Mouse (Mus musculus) hindbrain, embryonic 10.5 days (tissue): ENCODE results near the gene Arhgap19. TPM values are rescaled to one million over a fixed set of nuclear protein-coding genes. Genes with fewer than 3 reads are reported as not detected.

ENCODE experiments used
- DNase-seq: peaks from one replicate; pipeline ENCODE4 v3.0.0-alpha.2; 2017; ENCODE audit warnings: low spot score
- H3K27ac ChIP-seq: fragments of 300-500 bp; sonication (generic); 2 replicates; pipeline ENCODE4 v1.5.1; 2016; ENCODE audit warnings: mild to moderate bottlenecking, moderate library complexity
- H3K27me3 ChIP-seq: fragments of 300-500 bp; sonication (generic); 2 replicates; pipeline ENCODE4 v1.6.1; 2016; ENCODE audit warnings: mild to moderate bottlenecking; ENCODE audit not compliant: poor library complexity, insufficient read depth, severe bottlenecking
- H3K36me3 ChIP-seq: fragments of 300-500 bp; sonication (generic); 2 replicates; pipeline ENCODE4 v1.6.1; 2016; ENCODE audit warnings: mild to moderate bottlenecking, moderate library complexity
- H3K4me1 ChIP-seq: fragments of 300-500 bp; sonication (generic); replicated peaks from 2 replicates; pipeline ENCODE4 v1.6.1; 2016; ENCODE audit warnings: mild to moderate bottlenecking
- H3K4me3 ChIP-seq: fragments of 300-500 bp; sonication (generic); 2 replicates; pipeline ENCODE4 v1.5.1; 2016; ENCODE audit warnings: mild to moderate bottlenecking, moderate library complexity
- H3K9me3 ChIP-seq: fragments of 300-500 bp; sonication (generic); 2 replicates; pipeline ENCODE4 v1.6.1; 2016; ENCODE audit warnings: mild to moderate bottlenecking, moderate library complexity
- WGBS: fragments of 180-500 bp; shearing (Covaris S2); methylation state at CpG from one replicate; pipeline ENCODE4 v1.1.7; 2016; 5-methylcytosine and 5-hydroxymethylcytosine counted together
- polyA plus RNA-seq: library from polyadenylated mRNA; unstranded; fragments of >200 nt; fragmentation: Nextera tagmentation; extraction: Ambion mirVana; gene quantifications from 2 replicates; pipeline ENCODE4 v1.2.1, GENCODE M21; 2016

Gene Arhgap19
- polyA plus RNA-seq, 1 experiment from 2014 or later, result 27.9 TPM

GRCm38 (mm10) chr19:41791384-41791783, 10.5 kb downstream of the Arhgap19 start:
- no peak for DNase-seq
- H3K27me3 ChIP-seq, result no peaks in the 10 kb centered on the region
- WGBS, result 95% methylated on average over 2 of the region's 2 CpGs
- H3K27ac ChIP-seq, result no peak overlapping the region
- no peak overlapping the region for H3K4me3 ChIP-seq
- H3K4me1 ChIP-seq, result 0 out of 2 replicates have a peak, but pooled peaks cover 5% of the 10 kb centered on the region
- no peaks in the 10 kb centered on the region for H3K9me3 ChIP-seq
- peaks cover 46% of the 10 kb centered on the region for H3K36me3 ChIP-seq

DNA sequence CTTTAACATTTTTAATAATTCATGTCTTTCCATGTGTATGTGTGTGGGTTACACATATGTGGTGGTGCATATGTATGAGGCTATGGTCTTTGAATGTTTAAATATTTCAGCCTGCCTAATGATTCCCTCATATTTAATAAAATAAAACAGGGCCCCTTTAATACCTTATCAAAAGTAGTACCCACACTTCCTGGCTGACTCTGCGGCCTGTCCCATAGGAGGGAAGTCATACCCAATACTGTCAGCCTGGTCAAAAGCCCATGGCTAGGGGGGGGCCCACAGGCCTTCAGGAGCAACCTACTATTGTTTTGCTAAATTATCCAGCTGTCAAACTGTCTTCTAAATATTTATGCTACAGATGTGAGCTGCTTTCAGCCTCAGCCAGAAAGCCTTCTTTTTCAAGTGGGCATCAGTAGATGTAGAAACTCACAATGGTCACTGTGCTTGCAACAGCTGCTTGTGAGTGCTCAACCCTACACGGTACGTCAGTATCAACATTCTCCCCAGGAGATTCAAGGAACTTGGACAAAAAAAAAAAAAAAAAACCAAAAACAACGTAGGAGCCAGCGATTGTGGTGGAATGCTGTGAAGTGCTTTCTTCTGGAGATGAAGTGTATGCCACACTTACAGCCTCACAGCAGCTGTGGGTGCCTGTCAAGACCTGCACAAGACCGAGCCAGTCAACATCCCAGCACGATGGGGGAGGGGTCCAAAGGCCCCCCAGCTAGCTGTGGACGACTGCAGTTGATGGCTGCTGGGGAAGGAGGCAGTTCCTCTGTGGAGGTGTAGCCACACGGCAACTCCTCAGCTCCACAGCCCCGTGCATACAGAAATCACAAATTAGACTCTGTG, 12.5 kb downstream of the Arhgap19 start:
- Histone ChIP-seq H3K36me3 (peaks cover 64% of the 10 kb centered on the region), H3K4me3 (no peak overlapping the region), H3K9me3 (no peaks in the 10 kb centered on the region), H3K27ac (no peak overlapping the region), H3K27me3 (no peaks in the 10 kb centered on the region), H3K4me1 (0 out of 2 replicates have a peak, but pooled peaks cover 2% of the 10 kb centered on the region)
- 76% methylated on average over 10 of the region's 10 CpGs for WGBS
- DNase-seq, result no peak

DNA sequence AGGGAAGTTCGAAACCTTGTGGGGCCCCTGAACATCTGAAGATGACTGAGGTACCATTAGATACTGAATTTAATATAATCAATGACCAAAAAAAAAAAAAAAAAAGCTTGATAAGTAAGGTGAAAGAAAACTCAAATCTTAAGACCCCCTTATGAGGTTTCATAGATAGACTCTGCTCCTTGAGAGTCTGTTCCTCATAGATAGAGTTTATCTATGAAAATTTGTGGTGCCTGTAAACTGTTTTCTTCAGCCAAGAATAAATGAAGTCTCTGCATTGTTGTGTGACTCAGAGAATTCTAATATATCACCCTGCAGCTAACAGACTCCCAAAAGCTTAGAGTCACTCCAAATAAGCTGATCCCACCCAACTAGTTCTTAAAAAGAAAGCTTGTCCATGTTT, 15.0 kb downstream of the Arhgap19 start:
- Histone ChIP-seq H3K4me3 (no peak overlapping the region), H3K4me1 (0 out of 2 replicates have a peak, but pooled peaks cover 2% of the 10 kb centered on the region), H3K36me3 (peaks cover 80% of the 10 kb centered on the region), H3K27ac (no peak overlapping the region), H3K9me3 (no peaks in the 10 kb centered on the region), H3K27me3 (no peaks in the 10 kb centered on the region)
- 87% methylated on average over 1 of the region's 1 CpGs for WGBS
- DNase-seq, result no peak

DNA sequence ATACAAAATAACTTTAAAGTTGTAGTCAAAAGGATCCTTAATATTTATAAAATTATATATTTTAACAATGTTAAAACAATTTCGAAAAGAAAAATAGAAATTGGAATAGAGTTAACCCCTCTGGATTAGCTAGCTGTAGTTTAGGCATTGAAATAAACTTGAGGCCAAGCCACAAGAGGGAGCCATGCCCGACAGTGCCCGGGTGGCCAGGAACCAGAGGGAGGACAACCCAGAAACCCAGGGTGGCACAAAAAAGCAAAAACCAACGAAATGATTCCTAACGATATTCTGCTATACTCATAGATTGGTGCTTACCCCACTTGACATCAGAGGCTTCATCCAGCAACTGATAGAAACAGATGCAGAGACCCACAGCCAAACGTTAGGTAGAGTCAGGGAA, 24.3 kb downstream of the Arhgap19 start:
- DNase-seq, result no peak
- 90% methylated on average over 6 of the region's 6 CpGs for WGBS
- Histone ChIP-seq H3K9me3 (no peaks in the 10 kb centered on the region), H3K4me1 (no peaks in the 10 kb centered on the region), H3K27ac (no peak overlapping the region), H3K36me3 (peaks cover 95% of the 10 kb centered on the region), H3K4me3 (no peak overlapping the region), H3K27me3 (no peaks in the 10 kb centered on the region)

DNA sequence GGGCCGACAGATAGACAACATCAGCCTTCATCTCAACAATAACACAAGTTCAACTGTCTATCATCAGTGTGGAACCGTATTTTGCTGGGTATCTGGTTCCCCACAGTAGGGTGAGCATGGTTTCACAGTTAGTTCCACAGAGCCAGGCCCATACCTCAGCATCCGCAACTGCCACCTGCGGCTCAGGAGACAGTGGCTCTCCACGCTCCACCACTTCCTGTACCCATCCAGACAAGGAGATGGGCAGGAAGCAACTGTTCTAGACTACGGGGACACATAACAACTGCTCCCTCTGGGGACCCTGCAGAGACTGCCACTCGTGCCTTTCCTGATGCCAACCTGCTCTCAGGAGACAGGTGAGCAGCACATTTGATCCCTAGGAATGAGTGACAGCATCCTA, 33.1 kb downstream of the Arhgap19 start:
- Histone ChIP-seq H3K4me1 (peaks cover 8% of the 10 kb centered on the region), H3K27me3 (no peaks in the 10 kb centered on the region), H3K36me3 (peaks cover 69% of the 10 kb centered on the region), H3K27ac (no peak overlapping the region), H3K4me3 (no peak overlapping the region), H3K9me3 (no peaks in the 10 kb centered on the region)
- WGBS, result 90% methylated on average over 7 of the region's 7 CpGs
- DNase-seq, result no peak

DNA sequence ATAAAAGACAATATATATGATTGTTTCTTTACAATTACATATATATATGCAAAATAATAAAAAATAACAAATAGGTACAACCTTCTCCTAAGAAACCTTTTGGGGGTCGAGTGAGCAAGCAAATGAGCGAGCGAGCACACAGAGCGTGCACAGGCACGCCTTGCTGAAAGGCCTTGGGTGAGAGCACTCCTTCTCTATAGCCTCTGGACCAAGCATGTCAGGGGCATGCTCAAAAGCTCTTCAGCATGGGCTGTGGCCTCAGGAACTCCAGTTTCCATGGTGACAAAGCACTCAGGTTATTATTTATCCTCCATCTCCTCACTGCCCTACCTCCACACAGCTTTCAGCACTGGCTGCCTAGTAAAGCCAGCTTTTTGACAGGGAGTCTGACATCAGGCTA, 35.2 kb downstream of the Arhgap19 start:
- DNase-seq, result no peak
- no peak overlapping the region for H3K27ac ChIP-seq
- peaks cover 8% of the 10 kb centered on the region for H3K4me1 ChIP-seq
- H3K27me3 ChIP-seq, result peaks cover 7% of the 10 kb centered on the region
- no peaks in the 10 kb centered on the region for H3K9me3 ChIP-seq
- WGBS, result 86% methylated on average over 5 of the region's 5 CpGs
- H3K4me3 ChIP-seq, result no peak overlapping the region
- peaks cover 49% of the 10 kb centered on the region for H3K36me3 ChIP-seq

DNA sequence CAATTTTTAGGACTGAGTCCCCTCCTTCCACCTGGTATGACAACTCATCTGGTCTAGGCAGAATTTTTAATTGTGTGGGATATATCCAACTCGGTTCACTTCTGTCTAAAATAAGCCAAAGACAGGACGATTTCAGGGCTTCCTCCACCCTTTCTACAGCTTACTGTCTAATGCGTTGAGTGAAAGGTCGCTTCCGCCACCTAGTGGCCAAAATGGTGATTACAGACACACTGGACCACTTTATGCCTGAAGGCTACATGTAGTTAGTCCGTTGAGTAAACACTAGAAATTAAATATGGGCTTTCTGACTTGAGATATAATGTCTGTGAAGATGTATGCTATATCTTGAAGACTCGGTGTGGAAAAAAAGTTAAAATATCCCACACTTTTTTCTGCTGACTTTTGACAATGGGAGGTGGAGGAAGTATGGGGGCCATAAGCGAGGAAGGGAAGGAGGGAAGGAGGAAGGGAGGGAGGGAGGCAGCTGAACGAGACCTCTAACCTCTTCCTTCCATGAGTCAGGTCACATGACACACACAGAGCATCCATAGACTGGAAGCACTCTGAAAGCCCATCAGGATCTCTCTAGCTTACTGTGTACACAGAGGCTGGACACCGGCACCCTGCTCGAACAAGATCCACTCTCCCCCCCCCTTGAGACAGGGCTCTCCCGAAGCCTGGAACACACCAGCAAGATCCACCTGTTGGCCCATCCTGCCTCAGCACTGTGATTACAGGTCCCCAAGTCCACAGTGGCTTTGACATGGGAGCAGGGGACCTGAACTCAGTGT, 37.8 kb downstream of the Arhgap19 start:
- H3K4me1 ChIP-seq, result peaks cover 8% of the 10 kb centered on the region
- H3K36me3 ChIP-seq, result peaks cover 25% of the 10 kb centered on the region
- H3K27ac ChIP-seq, result no peak overlapping the region
- no peak overlapping the region for H3K4me3 ChIP-seq
- 34% methylated on average over 12 of the region's 12 CpGs for WGBS
- no peaks in the 10 kb centered on the region for H3K9me3 ChIP-seq
- peak; percentile 85 for DNase-seq
- H3K27me3 ChIP-seq, result peaks cover 9% of the 10 kb centered on the region

DNA sequence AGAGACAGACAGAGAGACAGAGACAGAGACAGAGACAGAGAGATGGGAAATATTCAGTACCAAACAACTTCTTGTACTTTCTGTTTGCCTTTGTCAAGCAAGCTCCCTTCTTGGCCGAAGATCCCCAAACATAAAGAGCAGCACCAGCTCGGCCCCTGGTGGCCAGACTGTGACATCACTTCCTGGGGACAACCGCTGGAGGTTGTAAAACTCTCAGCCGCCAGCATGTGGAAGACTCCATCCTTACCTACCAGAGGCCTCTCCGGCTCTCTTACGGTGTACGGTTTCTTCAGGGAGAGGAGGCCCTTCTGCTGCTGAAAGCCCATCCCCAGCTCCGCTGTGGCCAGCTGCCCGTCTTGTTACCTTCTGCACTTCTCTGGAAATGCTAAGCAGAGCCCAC, 40.3 kb downstream of the Arhgap19 start:
- no peak overlapping the region for H3K4me3 ChIP-seq
- WGBS, result 52% methylated on average over 9 of the region's 9 CpGs
- DNase-seq, result peak; percentile 57
- H3K27me3 ChIP-seq, result peaks cover 13% of the 10 kb centered on the region
- peaks cover under 1% of the 10 kb centered on the region for H3K36me3 ChIP-seq
- no peak overlapping the region for H3K27ac ChIP-seq
- H3K9me3 ChIP-seq, result no peaks in the 10 kb centered on the region
- peaks cover under 1% of the 10 kb centered on the region; the same call in 1 of the 2 replicates for H3K4me1 ChIP-seq

DNA sequence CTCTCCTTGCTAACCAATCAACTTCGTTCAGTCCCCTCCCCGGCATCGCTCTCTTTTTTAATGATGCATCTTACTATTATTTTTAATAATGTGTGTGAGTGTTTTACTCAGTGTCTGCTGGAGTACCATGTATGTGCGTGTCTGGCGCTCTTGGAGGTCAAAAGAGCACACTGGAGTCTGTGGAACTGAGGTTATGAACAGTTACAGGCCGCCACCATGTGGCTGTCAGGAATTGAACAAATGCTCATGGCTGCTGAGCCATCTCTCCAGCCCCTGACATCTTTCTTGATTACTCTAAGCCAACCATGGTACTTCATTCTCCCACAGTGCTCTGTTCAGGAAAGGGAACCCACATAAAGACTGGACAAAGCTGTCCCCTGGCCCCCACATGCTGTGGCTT, 42.1 kb downstream of the Arhgap19 start:
- no peaks in the 10 kb centered on the region for H3K36me3 ChIP-seq
- peaks cover 8% of the 10 kb centered on the region for H3K4me1 ChIP-seq
- no peak overlapping the region for H3K27ac ChIP-seq
- WGBS, result 83% methylated on average over 6 of the region's 6 CpGs
- H3K4me3 ChIP-seq, result no peak overlapping the region
- peaks cover 31% of the 10 kb centered on the region for H3K27me3 ChIP-seq
- H3K9me3 ChIP-seq, result no peaks in the 10 kb centered on the region
- peak; percentile 12 for DNase-seq

DNA sequence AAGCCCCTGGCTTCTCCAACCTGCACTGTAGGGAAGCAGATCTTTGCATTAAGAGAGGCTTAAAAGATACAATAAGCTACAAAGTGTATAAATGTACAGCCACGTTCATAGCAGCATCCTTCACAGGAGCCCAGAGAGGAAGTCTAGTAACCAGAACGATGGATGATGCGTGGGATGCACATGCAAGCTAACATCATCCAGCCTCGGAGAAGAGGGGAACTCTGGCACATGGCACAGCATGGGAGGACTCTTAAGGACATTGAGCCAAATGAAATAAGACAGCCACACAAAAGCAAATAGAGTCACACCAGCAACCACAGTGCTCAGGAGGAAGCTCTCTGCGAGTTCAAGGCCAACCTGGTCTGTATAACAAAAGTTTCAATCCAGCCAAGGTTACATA, 42.6 kb downstream of the Arhgap19 start:
- Histone ChIP-seq H3K4me3 (no peak overlapping the region), H3K27me3 (peaks cover 32% of the 10 kb centered on the region), H3K9me3 (no peaks in the 10 kb centered on the region), H3K36me3 (no peaks in the 10 kb centered on the region), H3K27ac (no peak overlapping the region), H3K4me1 (peaks cover 10% of the 10 kb centered on the region)
- 87% methylated on average over 5 of the region's 5 CpGs for WGBS
- no peak for DNase-seq

GRCm38 (mm10) chr19:41754760-41755159, 47.1 kb downstream of the Arhgap19 start:
- no peak overlapping the region for H3K4me3 ChIP-seq
- 76% methylated on average over 15 of the region's 15 CpGs for WGBS
- peaks cover 36% of the 10 kb centered on the region for H3K4me1 ChIP-seq
- DNase-seq, result no peak
- H3K36me3 ChIP-seq, result no peaks in the 10 kb centered on the region
- H3K27ac ChIP-seq, result no peak overlapping the region
- H3K9me3 ChIP-seq, result no peaks in the 10 kb centered on the region
- H3K27me3 ChIP-seq, result peaks cover 65% of the 10 kb centered on the region

DNA sequence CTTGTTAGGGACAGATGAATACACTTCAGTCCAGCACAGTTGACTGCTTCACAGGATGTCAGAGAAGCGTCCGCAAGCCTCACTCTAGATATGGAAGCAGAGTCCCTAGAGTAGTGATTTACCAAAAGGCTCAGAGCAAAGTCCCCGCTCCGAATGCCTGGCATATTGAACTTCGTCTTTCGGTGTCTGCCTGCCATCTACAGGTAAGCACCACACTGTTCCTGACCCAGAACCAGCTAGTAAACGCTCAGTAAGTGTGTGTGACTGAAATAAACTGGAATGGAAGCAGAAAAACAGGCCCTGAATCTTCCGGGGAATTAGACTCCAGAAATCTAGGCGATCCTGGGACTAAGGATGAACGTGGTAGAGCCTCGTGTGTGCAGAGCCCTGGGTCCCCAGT, 49.9 kb downstream of the Arhgap19 start:
- 68% methylated on average over 11 of the region's 11 CpGs for WGBS
- Histone ChIP-seq H3K4me1 (peaks cover 46% of the 10 kb centered on the region), H3K4me3 (no peak overlapping the region), H3K9me3 (no peaks in the 10 kb centered on the region), H3K27me3 (peaks cover 88% of the 10 kb centered on the region), H3K36me3 (no peaks in the 10 kb centered on the region), H3K27ac (peak overlapping the region; percentile 50; the same call in 1 of the 2 replicates)
- no peak for DNase-seq

- 92% methylated on average over 14 of the region's 14 CpGs for WGBS
- no peak overlapping the region for H3K4me3 ChIP-seq
- H3K4me1 ChIP-seq, result peaks cover 78% of the 10 kb centered on the region
- peak overlapping the region; percentile 79; the same call in 1 of the 2 replicates for H3K27ac ChIP-seq
- DNase-seq, result no peak
- peaks cover 99% of the 10 kb centered on the region for H3K27me3 ChIP-seq
- no peaks in the 10 kb centered on the region for H3K9me3 ChIP-seq
- no peaks in the 10 kb centered on the region for H3K36me3 ChIP-seq
Observed at GRCm38 (mm10) chr19:41747436-41747835, 54.4 kb downstream of the Arhgap19 start.
